Mouse (Mus musculus) bone marrow, adult 2 months (tissue): ENCODE data around the gene Vps52.

ENCODE experiments used
- CTCF ChIP-seq: fragments of 200-500 bp; IDR thresholded peaks from 2 replicates; pipeline ENCODE4 v1.5.1; 2011; ENCODE audit warnings: low read length, control low read depth; ENCODE audit not compliant: control insufficient read depth, insufficient read depth
- POLR2A ChIP-seq: fragments of 200-500 bp; IDR thresholded peaks from 2 replicates; pipeline ENCODE4 v1.6.1; 2011; ENCODE audit warnings: low read depth, mild to moderate bottlenecking, control low read depth, low read length, borderline replicate concordance; ENCODE audit not compliant: control insufficient read depth

DNA sequence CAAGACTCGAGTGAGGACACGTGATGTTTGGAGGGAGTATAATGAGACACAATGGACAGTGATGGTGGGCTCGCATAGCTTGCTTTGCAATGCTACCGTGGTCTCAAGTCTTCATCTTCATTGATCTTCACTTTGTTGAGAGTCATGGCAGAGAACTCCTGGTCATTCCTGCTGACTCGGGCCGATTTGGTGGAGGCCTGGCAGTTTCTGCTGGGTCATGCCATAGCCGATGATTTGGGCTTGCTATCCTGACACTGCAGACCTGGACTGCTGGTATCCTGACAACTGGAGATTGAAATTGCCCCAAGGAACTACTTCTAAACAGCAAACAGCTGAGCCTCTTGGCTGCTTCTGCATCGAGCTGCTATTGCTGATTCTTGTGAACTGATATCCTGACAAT lies 39.3 kb downstream of the Vps52 start:
- no peak for TF ChIP-seq POLR2A
- TF ChIP-seq CTCF = no peak
